Mouse (Mus musculus): ENCODE results near the gene Sbf2. TPM values are rescaled to one million over a fixed set of nuclear protein-coding genes. Genes with fewer than 3 reads are reported as not detected.

The Sbf2 gene
- total RNA-seq, 1 experiment from 2014 or later: 2.4 TPM

DNA sequence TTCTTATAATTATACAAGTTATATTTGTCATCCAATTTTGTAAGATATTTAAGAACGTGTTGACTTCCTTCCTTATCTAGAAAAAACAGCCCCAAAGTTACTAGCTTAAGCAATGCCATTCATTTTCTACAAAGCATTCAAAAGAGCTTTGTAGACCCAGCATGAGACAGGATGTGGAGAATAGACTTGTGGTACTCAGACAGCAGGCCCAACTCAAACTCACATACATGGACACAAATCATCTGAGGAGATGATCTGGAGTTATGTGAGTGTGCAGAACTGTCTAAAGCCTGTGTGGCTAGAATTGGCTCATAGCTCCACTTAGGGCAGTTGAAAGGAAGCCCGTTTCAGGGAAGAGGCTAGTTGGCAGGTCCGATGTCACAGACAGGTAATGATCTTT lies 233.1 kb downstream of the Sbf2 start:
- no peak for ATAC-seq (replicated peaks in 1 of 2; ENCODE audit: insufficient read depth in 1 of 2, low FRiP score in 2 of 2, low TSS enrichment in 1 of 2, low read depth in 1 of 2, poor library complexity in 2 of 2, severe bottlenecking in 2 of 2)

DNA sequence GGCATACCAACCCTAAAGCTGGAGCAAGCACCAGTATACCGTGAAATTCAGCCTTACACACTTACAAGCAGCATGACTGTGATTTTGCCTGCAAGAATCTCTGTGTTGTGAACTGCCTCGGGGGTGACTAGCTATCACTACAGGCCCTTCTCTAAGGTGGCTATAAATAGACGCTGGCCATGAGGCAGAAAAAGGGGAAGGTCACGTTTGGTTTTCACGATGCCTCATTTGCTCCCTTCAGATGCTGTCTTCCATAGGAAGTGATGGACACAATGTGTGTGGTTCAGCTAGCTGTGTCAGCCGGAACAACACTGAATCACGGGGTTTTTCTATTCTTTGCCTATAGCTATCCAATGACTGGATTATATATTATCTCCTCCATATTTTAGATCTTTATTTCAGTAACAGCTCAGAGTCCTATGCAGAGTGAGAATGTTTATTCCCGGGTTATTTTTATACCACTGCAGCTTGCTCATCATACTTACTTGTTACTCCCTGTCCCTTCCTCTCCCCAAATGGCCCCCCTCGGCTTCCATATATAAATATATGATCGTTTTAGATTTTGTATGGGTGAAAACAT lies 235.3 kb downstream of the Sbf2 start:
- peak in 1 of 2 experiments; percentile 32; a peak in 1 of 4 replicates for ATAC-seq (replicated peaks in 1 of 2; ENCODE audit: insufficient read depth in 1 of 2, low FRiP score in 2 of 2, low TSS enrichment in 1 of 2, low read depth in 1 of 2, poor library complexity in 2 of 2, severe bottlenecking in 2 of 2)

DNA sequence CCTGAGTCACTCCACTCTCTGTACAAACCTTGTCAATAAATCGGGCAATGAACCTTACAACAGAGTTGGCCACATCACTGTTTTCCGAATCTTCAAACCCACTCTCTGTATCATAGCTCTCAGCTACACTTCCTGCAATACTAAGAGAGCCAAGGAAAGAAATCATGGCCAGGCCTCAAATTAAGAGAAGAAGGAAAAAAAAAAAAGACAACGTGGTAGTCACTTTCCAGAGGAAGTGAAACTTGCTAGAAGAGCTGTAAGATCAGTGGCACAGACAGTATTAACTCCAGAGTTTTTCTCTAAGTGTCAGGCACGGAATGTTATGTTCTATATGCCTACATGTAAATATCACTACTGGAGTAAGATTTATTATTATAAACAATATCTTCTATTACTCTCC lies 242.2 kb downstream of the Sbf2 start:
- no peak for ATAC-seq (replicated peaks in 1 of 2; ENCODE audit: insufficient read depth in 1 of 2, low FRiP score in 2 of 2, low TSS enrichment in 1 of 2, low read depth in 1 of 2, poor library complexity in 2 of 2, severe bottlenecking in 2 of 2)

DNA sequence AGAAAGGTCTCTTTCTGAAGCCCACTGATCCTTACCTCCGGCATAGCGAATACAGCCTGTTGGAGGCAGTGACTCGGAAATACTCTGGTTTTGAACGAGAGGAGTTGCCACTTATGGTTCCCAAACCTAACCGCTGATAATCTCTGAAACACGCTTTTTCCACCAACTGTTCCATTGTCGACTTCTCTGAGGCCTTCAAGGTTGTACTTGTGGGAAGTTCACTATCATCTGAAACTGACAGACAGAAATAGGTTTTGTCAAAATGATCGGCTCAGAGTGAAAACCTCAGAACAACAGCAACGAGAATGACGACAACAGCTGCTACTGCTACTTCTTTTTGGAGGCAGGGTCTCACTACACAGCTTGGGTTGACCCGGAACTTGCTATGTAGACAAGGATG lies 252.7 kb downstream of the Sbf2 start:
- ATAC-seq (replicated peaks in 1 of 2; ENCODE audit: insufficient read depth in 1 of 2, low FRiP score in 2 of 2, low TSS enrichment in 1 of 2, low read depth in 1 of 2, poor library complexity in 2 of 2, severe bottlenecking in 2 of 2): no peak

DNA sequence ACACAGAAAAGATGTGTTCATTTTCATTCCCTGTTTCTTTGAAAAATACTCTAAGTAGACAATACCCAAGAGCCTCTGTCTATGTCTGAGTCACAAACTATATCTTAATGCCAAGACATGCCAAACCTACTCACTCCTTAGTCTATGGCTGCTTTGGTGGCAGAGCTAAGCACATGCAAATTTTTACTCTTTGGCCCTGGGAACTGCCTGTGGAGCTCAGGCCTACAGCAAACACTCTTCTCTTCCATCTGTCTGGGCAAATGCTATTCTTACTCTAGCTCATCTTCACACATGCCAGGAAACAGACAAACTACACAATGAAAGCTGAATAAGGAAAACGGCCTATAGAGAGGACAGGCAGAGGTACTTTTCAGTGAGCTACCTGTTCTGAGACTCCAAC lies 253.2 kb downstream of the Sbf2 start:
- ATAC-seq (replicated peaks in 1 of 2; ENCODE audit: insufficient read depth in 1 of 2, low FRiP score in 2 of 2, low TSS enrichment in 1 of 2, low read depth in 1 of 2, poor library complexity in 2 of 2, severe bottlenecking in 2 of 2): no peak

DNA sequence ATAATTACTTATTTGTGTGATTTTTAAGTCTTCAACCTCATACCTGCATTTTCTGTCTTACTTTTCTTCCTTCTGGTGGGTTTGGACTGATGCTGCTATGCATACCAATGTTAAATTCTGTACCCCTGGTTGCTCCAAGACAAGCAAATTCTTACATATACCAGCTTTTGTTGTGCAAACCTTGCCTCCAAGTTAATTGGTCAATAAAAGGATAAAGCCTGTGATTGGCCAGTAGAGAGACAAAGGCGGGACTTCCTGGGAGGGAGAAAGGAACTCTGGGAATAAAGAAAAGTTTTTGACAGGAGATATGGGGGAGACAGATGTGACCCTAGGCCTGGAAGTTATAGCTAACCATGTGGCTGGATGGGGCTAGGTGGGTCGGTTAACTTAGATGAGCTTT lies 255.3 kb downstream of the Sbf2 start:
- ATAC-seq (replicated peaks in 1 of 2; ENCODE audit: insufficient read depth in 1 of 2, low FRiP score in 2 of 2, low TSS enrichment in 1 of 2, low read depth in 1 of 2, poor library complexity in 2 of 2, severe bottlenecking in 2 of 2): no peak

DNA sequence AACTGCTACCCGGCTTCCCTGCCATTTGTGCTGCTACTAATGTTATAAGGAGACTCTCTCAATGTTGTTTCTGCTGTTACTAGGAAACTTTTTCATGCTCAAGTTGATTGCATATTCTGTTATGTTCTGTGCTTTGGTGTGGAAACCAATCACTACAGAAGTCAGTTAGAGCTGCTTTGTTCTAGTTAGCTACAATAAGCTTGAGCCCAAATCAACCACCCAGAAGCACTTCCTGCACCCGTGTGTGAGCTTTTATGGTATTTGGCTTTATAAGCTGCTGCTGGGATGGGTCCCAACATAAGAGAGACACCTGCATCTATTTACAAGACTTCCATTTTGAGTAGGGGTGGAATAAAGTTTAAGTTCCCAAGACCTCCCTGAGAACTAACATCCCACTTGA lies 260.8 kb downstream of the Sbf2 start:
- no peak for ATAC-seq (replicated peaks in 1 of 2; ENCODE audit: insufficient read depth in 1 of 2, low FRiP score in 2 of 2, low TSS enrichment in 1 of 2, low read depth in 1 of 2, poor library complexity in 2 of 2, severe bottlenecking in 2 of 2)

DNA sequence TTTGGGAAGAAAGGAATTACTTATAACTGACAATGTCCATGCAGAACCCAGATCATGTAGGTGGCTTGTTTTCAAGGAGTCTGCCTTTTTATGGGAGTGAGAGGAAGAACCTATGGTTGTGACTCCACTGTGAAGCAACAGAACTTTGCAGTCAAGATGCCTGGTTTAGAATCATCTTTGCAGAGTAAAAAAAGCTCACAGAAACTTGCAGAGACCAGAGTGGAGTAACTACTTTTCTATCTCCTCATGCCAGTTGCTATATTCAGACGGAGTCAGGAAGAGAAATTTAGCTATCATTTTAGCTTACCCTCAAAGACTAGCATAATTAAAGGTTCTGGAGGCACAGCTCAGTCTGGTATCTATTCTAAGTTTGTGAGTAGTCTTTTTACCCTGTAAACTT lies 267.5 kb downstream of the Sbf2 start:
- no peak for ATAC-seq (replicated peaks in 1 of 2; ENCODE audit: insufficient read depth in 1 of 2, low FRiP score in 2 of 2, low TSS enrichment in 1 of 2, low read depth in 1 of 2, poor library complexity in 2 of 2, severe bottlenecking in 2 of 2)

DNA sequence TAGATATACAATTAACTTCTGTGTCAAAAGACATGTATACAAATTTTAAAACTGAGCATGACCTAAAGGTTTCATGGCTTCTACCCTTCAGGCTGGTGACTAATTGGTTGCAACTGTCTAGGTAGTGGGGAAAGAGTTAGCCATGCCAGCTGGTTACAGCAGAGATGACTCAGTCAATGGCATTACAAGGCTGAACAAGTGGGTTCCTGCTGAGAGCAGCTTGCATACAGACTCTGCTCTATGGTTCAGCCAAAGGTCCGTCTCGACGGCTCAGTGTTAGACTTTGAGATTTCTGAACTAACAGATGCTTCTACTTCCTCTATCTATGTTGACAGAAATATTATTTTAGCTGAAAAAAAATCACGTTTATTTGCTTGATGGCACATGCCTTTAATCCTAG lies 277.1 kb downstream of the Sbf2 start:
- no peak for ATAC-seq (replicated peaks in 1 of 2; ENCODE audit: insufficient read depth in 1 of 2, low FRiP score in 2 of 2, low TSS enrichment in 1 of 2, low read depth in 1 of 2, poor library complexity in 2 of 2, severe bottlenecking in 2 of 2)

DNA sequence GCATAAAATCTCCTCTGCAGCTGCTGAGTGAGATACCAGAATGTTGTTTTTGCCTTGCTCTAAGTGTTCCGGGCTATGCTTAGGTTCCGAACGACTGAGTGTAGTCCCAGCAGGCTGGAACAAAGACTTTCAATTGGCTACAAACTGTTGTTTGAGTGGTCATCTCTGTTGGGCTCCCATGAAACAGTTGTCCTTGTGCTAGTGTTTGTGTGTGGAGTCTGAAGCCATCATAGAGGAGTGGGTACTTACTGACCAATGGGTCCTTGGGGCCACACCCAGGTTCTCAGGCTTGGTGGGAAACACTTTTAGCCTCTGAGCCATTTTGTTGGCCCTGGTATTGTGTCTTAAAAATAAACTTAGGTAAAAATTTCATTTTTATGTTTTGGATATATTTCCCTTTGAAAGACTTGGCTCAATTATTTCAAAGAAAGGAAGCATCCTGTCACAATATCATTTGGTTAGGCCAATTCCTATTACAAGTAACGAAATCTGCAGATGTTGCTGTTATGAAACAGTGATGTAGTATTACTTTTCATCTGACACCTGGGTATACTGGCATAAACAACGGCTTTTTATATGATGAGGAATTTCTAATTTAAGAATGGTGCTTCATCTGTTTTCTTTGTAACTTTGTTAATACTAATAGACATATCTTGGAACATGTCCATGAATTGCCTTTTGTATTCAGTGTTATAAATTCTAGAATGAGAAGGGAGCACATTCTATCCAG lies 289.2 kb downstream of the Sbf2 start:
- no peak for ATAC-seq (replicated peaks in 1 of 2; ENCODE audit: insufficient read depth in 1 of 2, low FRiP score in 2 of 2, low TSS enrichment in 1 of 2, low read depth in 1 of 2, poor library complexity in 2 of 2, severe bottlenecking in 2 of 2)

DNA sequence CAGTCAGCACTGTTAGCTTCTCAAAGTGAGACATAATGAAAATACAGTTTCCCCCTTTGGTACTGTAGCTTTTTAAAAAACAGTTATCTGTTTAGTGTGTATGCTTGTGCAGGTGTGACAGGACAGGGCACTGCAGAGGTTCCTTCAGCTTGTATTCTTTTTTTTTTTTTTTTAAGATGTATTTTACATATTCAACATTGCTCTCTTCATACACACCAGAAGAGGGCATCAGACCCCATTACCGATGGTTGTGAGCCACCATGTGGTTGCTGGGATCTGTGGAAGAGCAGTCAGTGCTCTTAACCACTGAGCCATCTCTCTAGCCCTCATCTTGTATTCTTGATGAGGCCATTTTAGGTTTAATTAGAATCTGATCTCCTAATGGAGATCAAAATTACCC lies 289.9 kb downstream of the Sbf2 start:
- no peak for ATAC-seq (replicated peaks in 1 of 2; ENCODE audit: insufficient read depth in 1 of 2, low FRiP score in 2 of 2, low TSS enrichment in 1 of 2, low read depth in 1 of 2, poor library complexity in 2 of 2, severe bottlenecking in 2 of 2)

DNA sequence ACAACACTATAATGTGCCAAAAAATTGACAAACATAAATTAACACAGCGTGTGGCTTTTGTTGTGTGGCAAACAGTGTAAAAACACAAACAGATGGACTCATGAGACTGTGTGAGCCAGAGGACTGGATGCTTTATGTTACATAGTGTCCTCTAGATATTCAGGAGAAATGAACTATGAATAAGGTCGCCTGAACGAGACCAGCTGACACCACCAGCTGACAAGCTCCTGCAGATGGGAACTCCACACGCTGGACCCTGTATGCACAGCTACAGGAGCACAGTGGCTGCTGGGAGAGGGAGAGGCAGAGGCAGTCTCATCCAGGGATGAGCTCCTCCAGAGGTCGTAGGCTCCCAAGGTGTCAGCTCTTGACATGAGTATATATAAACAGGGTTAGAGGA lies 293.6 kb downstream of the Sbf2 start:
- ATAC-seq (replicated peaks in 1 of 2; ENCODE audit: insufficient read depth in 1 of 2, low FRiP score in 2 of 2, low TSS enrichment in 1 of 2, low read depth in 1 of 2, poor library complexity in 2 of 2, severe bottlenecking in 2 of 2): no peak

DNA sequence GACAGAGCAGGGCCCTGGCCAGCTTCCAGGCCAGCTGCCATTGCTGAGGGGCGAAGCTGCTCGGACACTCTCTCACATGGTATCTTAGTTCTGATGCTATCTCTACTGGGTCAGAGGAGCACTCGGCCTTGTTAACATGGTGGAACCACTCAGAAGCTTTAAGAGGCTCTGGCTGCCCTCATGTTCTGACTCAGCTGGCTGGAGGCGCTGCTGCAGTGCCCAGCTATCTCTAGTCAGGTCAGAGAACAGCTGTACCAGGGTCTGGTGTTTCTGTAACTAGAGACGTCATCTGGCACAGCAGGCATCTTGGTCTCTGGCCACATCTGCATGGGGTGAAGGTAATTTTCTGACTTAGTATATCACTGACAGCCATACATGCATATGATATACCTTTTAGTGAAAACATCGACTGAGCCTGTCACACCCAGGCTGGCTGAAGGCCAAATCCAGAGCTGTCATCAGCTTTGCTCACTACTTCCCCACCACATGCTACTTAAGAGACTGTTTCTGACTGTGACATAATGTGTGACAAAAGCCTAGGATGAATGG lies 295.7 kb downstream of the Sbf2 start:
- 0 out of 4 replicates have a peak, but pooled peaks have one; percentile 33 to 42 for ATAC-seq (replicated peaks in 1 of 2; ENCODE audit: insufficient read depth in 1 of 2, low FRiP score in 2 of 2, low TSS enrichment in 1 of 2, low read depth in 1 of 2, poor library complexity in 2 of 2, severe bottlenecking in 2 of 2)

DNA sequence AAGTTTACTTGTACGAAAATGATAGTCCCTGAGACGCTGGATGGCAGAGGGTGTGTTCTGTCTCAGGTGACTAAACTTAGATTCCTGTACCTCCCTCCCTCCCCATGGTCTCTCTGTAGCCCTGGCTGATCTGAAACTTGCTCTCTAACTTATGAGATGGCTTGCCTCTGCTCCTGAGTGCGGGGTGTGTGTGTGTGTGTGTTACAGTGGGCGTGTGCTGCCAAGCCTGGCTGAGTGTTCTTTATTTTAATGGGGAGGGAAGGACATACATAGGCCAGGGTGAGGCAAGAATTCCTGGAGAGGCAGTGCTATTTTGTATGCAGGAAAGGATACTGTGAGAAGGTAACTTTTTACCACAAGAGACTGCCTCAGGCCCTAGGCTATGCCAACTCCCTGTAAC lies 297.3 kb downstream of the Sbf2 start:
- ATAC-seq (replicated peaks in 1 of 2; ENCODE audit: insufficient read depth in 1 of 2, low FRiP score in 2 of 2, low TSS enrichment in 1 of 2, low read depth in 1 of 2, poor library complexity in 2 of 2, severe bottlenecking in 2 of 2): no peak

DNA sequence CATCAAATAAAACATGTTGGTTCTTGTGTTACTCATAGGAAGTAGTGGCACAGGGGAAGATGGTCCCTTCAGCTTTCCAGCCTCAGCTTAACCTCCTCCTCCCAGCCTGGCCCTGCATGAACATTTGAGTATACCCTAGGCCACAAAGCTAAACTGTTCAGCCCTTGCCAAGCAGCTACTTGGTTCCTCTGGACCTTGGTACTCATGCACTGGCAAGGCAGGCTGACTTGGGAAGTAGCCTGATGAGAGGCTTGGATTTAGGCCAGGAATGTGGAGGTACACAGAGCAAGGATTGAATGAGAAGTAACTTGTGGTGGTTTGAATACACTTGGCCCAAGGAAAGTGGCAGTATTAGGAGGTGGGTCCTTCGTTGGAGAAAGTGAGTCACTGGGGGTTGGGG lies 299.4 kb downstream of the Sbf2 start:
- ATAC-seq (replicated peaks in 1 of 2; ENCODE audit: insufficient read depth in 1 of 2, low FRiP score in 2 of 2, low TSS enrichment in 1 of 2, low read depth in 1 of 2, poor library complexity in 2 of 2, severe bottlenecking in 2 of 2): no peak

DNA sequence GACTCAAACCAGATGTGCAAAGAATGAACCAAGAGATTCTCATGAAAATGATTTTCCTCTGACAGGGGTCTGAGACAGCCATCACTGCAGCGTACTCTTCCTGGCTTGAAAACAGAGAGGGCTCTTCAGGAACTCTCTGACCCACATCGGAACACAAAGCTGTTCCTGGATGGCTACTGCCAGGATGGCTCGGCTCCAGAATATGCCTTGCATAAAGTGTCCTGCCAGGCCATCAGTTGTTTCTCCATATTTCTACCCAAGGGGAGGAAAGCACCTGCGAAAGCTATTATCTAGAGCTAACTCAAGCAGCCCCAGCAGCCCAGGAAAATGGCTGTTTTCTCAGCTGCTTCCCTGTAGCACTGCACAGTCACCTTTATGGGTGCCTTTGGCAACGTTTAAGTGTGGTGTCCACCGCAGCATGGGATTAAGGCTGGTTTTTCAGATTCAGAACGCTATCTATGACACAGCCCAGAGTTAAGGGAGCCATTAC lies 300.3 kb downstream of the Sbf2 start:
- no peak for ATAC-seq (replicated peaks in 1 of 2; ENCODE audit: insufficient read depth in 1 of 2, low FRiP score in 2 of 2, low TSS enrichment in 1 of 2, low read depth in 1 of 2, poor library complexity in 2 of 2, severe bottlenecking in 2 of 2)

DNA sequence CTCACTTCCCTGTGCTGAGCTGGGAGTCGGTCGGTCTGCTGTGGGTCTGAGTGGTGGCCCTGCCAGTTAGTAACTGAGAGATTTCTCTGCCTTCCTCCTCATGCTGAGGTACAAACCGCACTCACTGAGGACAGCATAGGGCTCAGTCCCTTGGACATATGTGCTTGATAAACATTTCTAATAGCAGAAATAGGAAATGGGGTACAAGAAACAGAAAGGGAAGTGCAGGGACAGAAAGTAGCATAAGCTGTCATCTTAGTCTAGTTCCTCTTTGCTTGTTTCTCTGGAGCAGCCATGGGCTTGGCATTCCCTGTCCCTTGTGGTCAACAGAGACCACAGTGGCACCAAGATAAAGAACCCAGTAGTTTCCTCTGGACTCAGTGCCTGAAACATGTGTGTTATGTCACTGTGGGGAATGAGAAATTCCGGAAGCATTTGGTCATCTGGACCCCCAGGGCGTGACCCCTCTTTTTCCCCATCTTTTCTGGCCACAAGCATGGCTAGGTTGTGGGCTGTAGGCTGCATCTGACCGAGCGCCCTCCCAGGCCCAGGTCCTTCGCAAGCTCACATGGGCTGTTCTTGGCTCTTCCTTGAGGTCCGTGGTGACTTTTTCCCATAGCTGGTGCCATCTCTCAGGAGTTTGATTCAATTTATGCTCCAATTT lies 301.2 kb downstream of the Sbf2 start:
- peak; percentile 87 to 94 for ATAC-seq (replicated peaks in 1 of 2; ENCODE audit: insufficient read depth in 1 of 2, low FRiP score in 2 of 2, low TSS enrichment in 1 of 2, low read depth in 1 of 2, poor library complexity in 2 of 2, severe bottlenecking in 2 of 2)

DNA sequence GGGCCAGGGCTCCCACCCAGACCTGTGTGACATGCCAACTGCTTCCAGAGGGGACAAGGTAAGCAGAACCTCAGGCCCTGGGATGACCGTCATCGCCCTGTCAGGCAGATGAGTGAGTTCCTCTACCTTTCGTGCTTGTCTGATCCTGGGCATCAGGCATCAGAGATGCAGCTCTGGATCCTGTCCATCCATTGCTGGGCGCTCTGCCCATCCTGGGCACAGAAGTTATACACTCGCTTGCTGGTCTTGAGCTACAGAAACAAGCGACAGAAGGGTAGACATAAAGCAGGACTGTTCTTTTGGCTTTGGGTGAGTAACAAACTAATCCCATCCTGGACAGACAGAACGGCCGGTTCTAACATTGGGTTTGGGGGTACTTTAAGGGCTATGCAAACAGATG lies 305.5 kb downstream of the Sbf2 start:
- ATAC-seq (replicated peaks in 1 of 2; ENCODE audit: insufficient read depth in 1 of 2, low FRiP score in 2 of 2, low TSS enrichment in 1 of 2, low read depth in 1 of 2, poor library complexity in 2 of 2, severe bottlenecking in 2 of 2): no peak

Data from hematopoietic stem cell, adult 5-6 weeks (primary cell).